Mouse (Mus musculus) limb, embryonic 15.5 days (tissue): ENCODE measurements around the gene Cd82. TPM values are rescaled to one million over a fixed set of nuclear protein-coding genes. Genes with fewer than 3 reads are reported as not detected.

Source experiments
- ATAC-seq: fragments of 200-750 bp; cut with Nextera tagmentation; 2 replicates; pipeline ENCODE4 v1.8.0; 2017; ENCODE audit warnings: low read depth, moderate TSS enrichment; ENCODE audit not compliant: insufficient number of reproducible peaks, low FRiP score, low TSS enrichment
- H3K27ac ChIP-seq: fragments of 300-500 bp; sonication (generic); 2 replicates; pipeline ENCODE4 v1.5.1; 2015; ENCODE audit warnings: moderate library complexity, mild to moderate bottlenecking, inconsistent platforms
- H3K27me3 ChIP-seq: fragments of 300-500 bp; sonication (generic); 2 replicates; pipeline ENCODE4 v1.6.1; 2015; ENCODE audit warnings: inconsistent platforms
- H3K36me3 ChIP-seq: fragments of 300-500 bp; sonication (generic); 2 replicates; pipeline ENCODE4 v1.6.1; 2015; ENCODE audit warnings: inconsistent platforms
- H3K4me1 ChIP-seq: fragments of 300-500 bp; sonication (generic); 2 replicates; pipeline ENCODE4 v1.6.1; 2015; ENCODE audit warnings: inconsistent platforms
- H3K4me2 ChIP-seq: fragments of 300-500 bp; sonication (generic); 2 replicates; pipeline ENCODE4 v1.6.1; 2015; ENCODE audit warnings: mild to moderate bottlenecking, inconsistent platforms
- H3K4me3 ChIP-seq: fragments of 300-500 bp; sonication (generic); 2 replicates; pipeline ENCODE4 v1.5.1; 2015; ENCODE audit warnings: mild to moderate bottlenecking, inconsistent platforms
- H3K9ac ChIP-seq: fragments of 300-500 bp; sonication (generic); 2 replicates; pipeline ENCODE4 v1.6.1; 2015; ENCODE audit warnings: inconsistent platforms
- H3K9me3 ChIP-seq: fragments of 300-500 bp; sonication (generic); 2 replicates; pipeline ENCODE4 v1.6.1; 2016; ENCODE audit warnings: inconsistent platforms
- WGBS: fragments of 180-500 bp; shearing (Covaris S2); methylation state at CpG from one replicate; pipeline ENCODE4 v1.1.7; 2015; 5-methylcytosine and 5-hydroxymethylcytosine counted together
- polyA plus RNA-seq: library from polyadenylated mRNA; unstranded; fragments of >200 nt; fragmentation: Nextera tagmentation; extraction: Ambion mirVana; gene quantifications from 2 replicates; pipeline ENCODE4 v1.2.1, GENCODE M21; 2015

Gene Cd82
- polyA plus RNA-seq, 1 experiment from 2014 or later, result 51.4 TPM

DNA sequence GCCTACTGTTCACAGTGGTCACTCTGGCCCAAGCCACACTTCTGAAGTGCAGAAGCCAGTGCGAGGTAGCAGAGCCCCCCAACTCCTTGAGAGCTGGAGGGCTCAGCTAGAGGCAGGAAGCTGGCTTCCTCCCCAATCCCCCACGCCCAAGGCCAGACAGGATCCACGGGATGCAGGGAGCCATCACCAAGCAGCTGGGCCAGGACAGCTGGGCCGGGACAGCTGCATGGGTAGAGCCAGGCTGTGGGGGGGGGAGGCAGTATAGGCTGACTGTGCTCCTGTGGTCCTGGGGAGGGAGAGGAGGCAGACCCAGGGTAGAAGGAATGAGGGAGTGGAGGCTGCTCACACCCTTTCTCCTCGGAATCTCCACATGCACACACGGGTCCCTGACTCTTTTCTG lies 24.6 kb downstream of the Cd82 start:
- H3K4me2 ChIP-seq, result no peak overlapping the region
- H3K27ac ChIP-seq, result no peak overlapping the region
- H3K4me1 ChIP-seq, result peaks cover 53% of the 10 kb centered on the region
- WGBS, result 58% methylated on average over 6 of the region's 6 CpGs
- H3K4me3 ChIP-seq, result no peak overlapping the region
- no peak for ATAC-seq
- H3K9me3 ChIP-seq, result no peaks in the 10 kb centered on the region
- H3K9ac ChIP-seq, result no peak overlapping the region
- H3K27me3 ChIP-seq, result no peaks in the 10 kb centered on the region
- H3K36me3 ChIP-seq, result no peaks in the 10 kb centered on the region

DNA sequence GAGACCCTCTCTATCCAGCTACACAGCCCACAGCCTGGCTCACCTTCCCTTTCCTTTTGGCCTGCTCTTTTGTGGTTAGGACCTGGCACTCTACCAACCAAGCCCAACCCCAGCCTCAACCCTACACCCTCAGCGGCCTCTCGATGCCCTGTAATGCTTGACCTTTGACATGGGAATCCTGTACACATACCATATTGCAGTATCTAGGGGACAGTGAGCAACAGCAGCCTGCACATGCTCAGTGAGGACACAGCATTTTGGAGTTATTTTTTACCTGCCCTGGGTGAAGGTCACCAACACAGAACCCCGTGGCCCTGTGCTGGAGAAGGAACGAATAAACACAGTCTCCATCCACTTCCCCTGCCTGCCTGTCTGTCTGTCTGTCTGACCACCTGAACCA lies 27.4 kb downstream of the Cd82 start:
- peaks cover 59% of the 10 kb centered on the region for H3K4me1 ChIP-seq
- H3K9ac ChIP-seq, result no peak overlapping the region
- H3K27ac ChIP-seq, result no peak overlapping the region
- ATAC-seq, result no peak
- no peak overlapping the region for H3K4me2 ChIP-seq
- H3K4me3 ChIP-seq, result no peak overlapping the region
- no peaks in the 10 kb centered on the region for H3K36me3 ChIP-seq
- H3K27me3 ChIP-seq, result no peaks in the 10 kb centered on the region
- 80% methylated on average over 4 of the region's 4 CpGs for WGBS
- H3K9me3 ChIP-seq, result no peaks in the 10 kb centered on the region

- Histone ChIP-seq H3K9ac (no peak overlapping the region), H3K4me2 (no peak overlapping the region), H3K27me3 (no peaks in the 10 kb centered on the region), H3K27ac (no peak overlapping the region), H3K9me3 (no peaks in the 10 kb centered on the region), H3K4me1 (peaks cover 53% of the 10 kb centered on the region), H3K4me3 (no peak overlapping the region), H3K36me3 (no peaks in the 10 kb centered on the region)
- WGBS, result 84% methylated on average over 3 of the region's 3 CpGs
- ATAC-seq, result no peak
Observed at GRCm38 (mm10) chr2:93434896-93435295, 28.0 kb downstream of the Cd82 start.

DNA sequence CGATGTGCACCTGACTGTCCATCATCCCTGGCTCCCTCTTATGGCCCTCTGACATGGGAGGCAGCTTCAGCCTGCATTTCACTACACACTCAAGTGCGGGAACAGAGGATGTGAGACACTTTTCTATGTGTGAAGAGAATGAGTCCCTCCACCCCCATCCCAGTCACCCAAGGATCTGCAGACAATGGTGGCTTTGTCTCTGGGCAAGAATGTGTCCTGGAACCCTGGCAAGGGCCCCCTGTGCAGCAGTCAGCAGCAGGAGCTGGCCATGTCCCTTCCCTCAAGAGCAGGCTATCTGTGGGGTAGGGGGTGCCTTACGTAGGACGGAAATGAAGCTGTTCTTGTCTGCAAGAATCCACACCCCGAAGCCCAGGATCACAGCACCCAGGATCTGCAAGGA lies 29.4 kb downstream of the Cd82 start:
- peaks cover 42% of the 10 kb centered on the region for H3K4me1 ChIP-seq
- no peaks in the 10 kb centered on the region for H3K36me3 ChIP-seq
- WGBS, result 82% methylated on average over 5 of the region's 5 CpGs
- H3K4me3 ChIP-seq, result no peak overlapping the region
- H3K27ac ChIP-seq, result no peak overlapping the region
- no peak for ATAC-seq
- no peak overlapping the region for H3K4me2 ChIP-seq
- H3K9me3 ChIP-seq, result no peaks in the 10 kb centered on the region
- H3K9ac ChIP-seq, result no peak overlapping the region
- H3K27me3 ChIP-seq, result no peaks in the 10 kb centered on the region

DNA sequence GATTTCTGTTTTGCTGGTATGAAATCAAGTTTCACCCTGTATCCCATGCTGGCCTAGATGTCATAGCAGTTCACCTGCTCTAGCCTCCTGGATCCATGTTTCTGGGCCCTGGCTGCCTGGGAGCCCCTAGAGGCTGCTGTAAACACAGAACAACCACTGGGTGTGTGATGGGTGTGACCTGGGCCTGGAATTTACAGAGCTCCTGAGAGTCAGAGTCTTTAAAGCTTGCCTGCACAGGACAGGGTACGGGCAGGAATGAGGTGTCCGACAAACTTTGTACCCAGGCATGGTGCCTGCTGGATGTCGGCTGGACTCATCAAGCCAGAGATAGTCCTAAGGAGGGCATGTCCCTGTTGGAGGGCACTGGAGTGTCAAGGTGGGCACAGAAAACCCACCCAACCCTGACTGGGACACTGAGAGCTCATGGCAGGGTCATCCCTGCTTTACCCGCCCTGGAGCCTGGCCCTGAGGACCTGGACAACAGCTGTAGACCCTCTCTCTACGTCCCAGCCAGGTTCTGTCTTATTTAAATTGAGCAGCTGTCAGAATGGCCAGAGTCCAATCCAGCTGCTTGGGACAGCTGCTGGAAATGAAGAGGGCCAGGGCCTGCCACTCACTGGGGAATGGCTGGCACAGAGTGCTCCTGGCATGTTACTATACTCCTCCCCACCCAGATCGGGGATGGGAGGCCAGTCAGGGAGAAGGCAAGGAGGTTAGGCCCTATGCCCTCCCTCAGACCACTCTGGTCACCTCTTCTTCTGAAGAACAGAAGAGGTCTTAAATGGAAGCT lies 30.1 kb downstream of the Cd82 start:
- Histone ChIP-seq H3K4me3 (no peak overlapping the region), H3K9me3 (no peaks in the 10 kb centered on the region), H3K27me3 (no peaks in the 10 kb centered on the region), H3K27ac (no peak overlapping the region), H3K36me3 (no peaks in the 10 kb centered on the region), H3K9ac (no peak overlapping the region), H3K4me2 (no peak overlapping the region), H3K4me1 (peaks cover 38% of the 10 kb centered on the region)
- no peak for ATAC-seq
- 63% methylated on average over 6 of the region's 6 CpGs for WGBS

GRCm38 (mm10) chr2:93431575-93432325 lies 31.2 kb downstream of the Cd82 start:
- Histone ChIP-seq H3K4me3 (no peak overlapping the region), H3K9me3 (no peaks in the 10 kb centered on the region), H3K9ac (no peak overlapping the region), H3K27me3 (no peaks in the 10 kb centered on the region), H3K36me3 (no peaks in the 10 kb centered on the region), H3K4me1 (peaks cover 33% of the 10 kb centered on the region), H3K27ac (no peak overlapping the region), H3K4me2 (no peak overlapping the region)
- 63% methylated on average over 5 of the region's 5 CpGs for WGBS
- ATAC-seq, result no peak

GRCm38 (mm10) chr2:93430993-93431392 lies 31.9 kb downstream of the Cd82 start:
- H3K36me3 ChIP-seq, result no peaks in the 10 kb centered on the region
- H3K4me1 ChIP-seq, result peaks cover 35% of the 10 kb centered on the region
- no peaks in the 10 kb centered on the region for H3K27me3 ChIP-seq
- 87% methylated on average over 5 of the region's 5 CpGs for WGBS
- no peak overlapping the region for H3K27ac ChIP-seq
- H3K9ac ChIP-seq, result 0 out of 2 replicates have a peak overlapping the region, but pooled peaks have one; percentile 11
- no peaks in the 10 kb centered on the region for H3K9me3 ChIP-seq
- ATAC-seq, result no peak
- H3K4me3 ChIP-seq, result no peak overlapping the region
- H3K4me2 ChIP-seq, result no peak overlapping the region

- H3K9me3 ChIP-seq, result no peaks in the 10 kb centered on the region
- no peak overlapping the region for H3K4me3 ChIP-seq
- H3K36me3 ChIP-seq, result no peaks in the 10 kb centered on the region
- ATAC-seq, result no peak
- no peak overlapping the region for H3K4me2 ChIP-seq
- H3K9ac ChIP-seq, result no peak overlapping the region
- H3K4me1 ChIP-seq, result peaks cover 33% of the 10 kb centered on the region
- no peaks in the 10 kb centered on the region for H3K27me3 ChIP-seq
- WGBS, result 40% methylated on average over 11 of the region's 11 CpGs
- no peak overlapping the region for H3K27ac ChIP-seq
Observed at GRCm38 (mm10) chr2:93428004-93428531, 34.9 kb downstream of the Cd82 start.

GRCm38 (mm10) chr2:93427000-93427715 lies 35.8 kb downstream of the Cd82 start:
- H3K9ac ChIP-seq, result no peak overlapping the region
- no peaks in the 10 kb centered on the region for H3K36me3 ChIP-seq
- no peaks in the 10 kb centered on the region for H3K9me3 ChIP-seq
- H3K4me1 ChIP-seq, result peaks cover 25% of the 10 kb centered on the region
- no peaks in the 10 kb centered on the region for H3K27me3 ChIP-seq
- no peak overlapping the region for H3K27ac ChIP-seq
- no peak overlapping the region for H3K4me3 ChIP-seq
- ATAC-seq, result no peak
- WGBS, result 68% methylated on average over 8 of the region's 8 CpGs
- H3K4me2 ChIP-seq, result no peak overlapping the region

- 46% methylated on average over 4 of the region's 4 CpGs for WGBS
- Histone ChIP-seq H3K9ac (no peak overlapping the region), H3K4me1 (peaks cover 20% of the 10 kb centered on the region), H3K27me3 (no peaks in the 10 kb centered on the region), H3K36me3 (no peaks in the 10 kb centered on the region), H3K4me3 (no peak overlapping the region), H3K4me2 (no peak overlapping the region), H3K27ac (0 out of 2 replicates have a peak overlapping the region, but pooled peaks have one; percentile 17), H3K9me3 (no peaks in the 10 kb centered on the region)
- ATAC-seq, result peak; percentile 20; the same call in 1 of the 2 replicates
Observed at GRCm38 (mm10) chr2:93425810-93426209, 37.1 kb downstream of the Cd82 start.

DNA sequence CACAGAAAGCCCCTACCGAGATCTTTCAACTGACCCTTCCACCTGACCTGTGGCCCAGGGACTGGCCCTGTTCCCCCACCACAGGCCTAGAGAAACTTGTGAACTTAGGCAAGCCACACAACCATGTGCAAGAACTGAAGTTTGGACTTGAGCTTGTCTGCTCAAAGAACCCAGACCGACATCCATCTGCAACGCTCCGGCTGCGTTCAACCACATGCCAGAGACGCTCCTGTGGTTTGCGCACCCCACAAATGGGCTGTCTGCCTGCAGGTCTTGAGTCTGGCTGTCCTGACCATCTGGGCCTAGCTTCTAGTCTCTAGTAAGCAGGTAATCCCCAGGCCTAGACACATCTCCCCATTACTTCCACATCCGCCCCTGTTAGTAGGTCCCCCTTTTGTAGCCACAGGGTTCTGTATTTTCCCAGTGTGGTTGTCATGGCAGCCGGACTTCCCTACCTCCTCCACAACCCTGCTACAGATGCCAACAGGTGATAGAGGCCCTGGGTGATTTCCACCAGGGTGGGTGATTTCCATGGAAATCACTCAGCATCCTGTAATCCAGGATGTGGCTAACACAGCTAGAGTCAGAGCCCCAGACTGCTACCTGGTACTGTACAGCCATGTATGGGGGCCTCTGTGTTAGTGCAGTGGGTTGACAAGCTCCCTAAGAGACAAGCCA lies 38.5 kb downstream of the Cd82 start:
- no peaks in the 10 kb centered on the region for H3K27me3 ChIP-seq
- no peak overlapping the region for H3K4me3 ChIP-seq
- peaks cover 20% of the 10 kb centered on the region for H3K4me1 ChIP-seq
- 85% methylated on average over 9 of the region's 9 CpGs for WGBS
- H3K9ac ChIP-seq, result no peak overlapping the region
- H3K9me3 ChIP-seq, result no peaks in the 10 kb centered on the region
- H3K4me2 ChIP-seq, result no peak overlapping the region
- no peak for ATAC-seq
- H3K36me3 ChIP-seq, result no peaks in the 10 kb centered on the region
- no peak overlapping the region for H3K27ac ChIP-seq
